Mouse (Mus musculus): ENCODE measurements around the gene Scly. TPM values are rescaled to one million over a fixed set of nuclear protein-coding genes. Genes with fewer than 3 reads are reported as not detected.

The Scly gene
- total RNA-seq, 2 experiments from 2014 or later: 20.0 to 21.1 TPM

GRCm38 (mm10) chr1:91356105-91356504 lies 58.0 kb downstream of the Scly start:
- ATAC-seq (replicated peaks; ENCODE audit: poor library complexity): no peak

- no peak for ATAC-seq (replicated peaks; ENCODE audit: poor library complexity)
Observed at GRCm38 (mm10) chr1:91362113-91362512, 64.0 kb downstream of the Scly start.

- no peak for ATAC-seq (replicated peaks; ENCODE audit: poor library complexity)
Observed at GRCm38 (mm10) chr1:91364822-91365644, 66.9 kb downstream of the Scly start.

GRCm38 (mm10) chr1:91365816-91366214 lies 67.7 kb downstream of the Scly start:
- ATAC-seq (replicated peaks; ENCODE audit: poor library complexity): no peak

- peak; percentile 92 for ATAC-seq (replicated peaks; ENCODE audit: poor library complexity)
Observed at GRCm38 (mm10) chr1:91366215-91367108, 68.3 kb downstream of the Scly start, which contains the start of gene Erfe. TSS of gene Erfe (plus strand) at chr1:91366430.

GRCm38 (mm10) chr1:91367295-91367694 lies 69.2 kb downstream of the Scly start:
- no peak for ATAC-seq (replicated peaks; ENCODE audit: poor library complexity)

- ATAC-seq (replicated peaks; ENCODE audit: poor library complexity): no peak
Observed at GRCm38 (mm10) chr1:91369408-91369807, 71.3 kb downstream of the Scly start.

- ATAC-seq (replicated peaks; ENCODE audit: poor library complexity): no peak
Observed at GRCm38 (mm10) chr1:91370055-91370454, 71.9 kb downstream of the Scly start.

Other genes with a start within 250 kb of the Scly start
- 3.9 and 5.3 TPM in 2 replicates for gene Rbm44, start 153.2 kb upstream of the Scly start, total RNA-seq (2015)
- 6.4 and 6.5 TPM in 2 replicates for gene Rbm44, start 153.2 kb upstream of the Scly start, total RNA-seq (2017)
- gene Ramp1, start 118.5 kb upstream of the Scly start, total RNA-seq (2015): 184 and 191 TPM in 2 replicates
- 174 and 180 TPM in 2 replicates for gene Ramp1, start 118.5 kb upstream of the Scly start, total RNA-seq (2017)
- gene Ube2f, start 48.0 kb upstream of the Scly start, total RNA-seq (2015): 90.2 and 92.6 TPM in 2 replicates
- 46.8 and 58.6 TPM in 2 replicates for gene Ube2f, start 48.0 kb upstream of the Scly start, total RNA-seq (2017)
- gene Espnl, start 23.7 kb downstream of the Scly start, total RNA-seq (2015): 0.05 and 0.17 TPM in 2 replicates
- gene Espnl, start 23.7 kb downstream of the Scly start, total RNA-seq (2017): 0.03 and 0.17 TPM in 2 replicates
- not detected in 2 replicates for gene Klhl30, start 52.7 kb downstream of the Scly start, total RNA-seq (2015)
- 0.07 TPM in 1 of 2 replicates, not detected in the other for gene Klhl30, start 52.7 kb downstream of the Scly start, total RNA-seq (2017)
- 1.7 TPM in 1 of 2 replicates, not detected in the other for gene Erfe, start 68.1 kb downstream of the Scly start, total RNA-seq (2015)
- gene Erfe, start 68.1 kb downstream of the Scly start, total RNA-seq (2017): 0.50 and 2.5 TPM in 2 replicates
- gene Ilkap, start 100.5 kb downstream of the Scly start, total RNA-seq (2015): 71.6 and 91.4 TPM in 2 replicates
- 120 and 137 TPM in 2 replicates for gene Ilkap, start 100.5 kb downstream of the Scly start, total RNA-seq (2017)
- 34.4 and 35.4 TPM in 2 replicates for gene Hes6, start 115.7 kb downstream of the Scly start, total RNA-seq (2015)
- gene Hes6, start 115.7 kb downstream of the Scly start, total RNA-seq (2017): 30.4 and 39.6 TPM in 2 replicates
- 7.0 and 7.8 TPM in 2 replicates for gene Per2, start 161.0 kb downstream of the Scly start, total RNA-seq (2015)
- gene Per2, start 161.0 kb downstream of the Scly start, total RNA-seq (2017): 4.0 and 4.4 TPM in 2 replicates
- 3.1 and 4.9 TPM in 2 replicates for gene Traf3ip1, start 196.3 kb downstream of the Scly start, total RNA-seq (2015)
- 3.3 and 5.3 TPM in 2 replicates for gene Traf3ip1, start 196.3 kb downstream of the Scly start, total RNA-seq (2017)
- 3.9 and 5.2 TPM in 2 replicates for gene Asb1, start 242.2 kb downstream of the Scly start, total RNA-seq (2015)
- gene Asb1, start 242.2 kb downstream of the Scly start, total RNA-seq (2017): 6.1 and 28.7 TPM in 2 replicates

All from megakaryocyte progenitor cell, adult 5-6 weeks (primary cell).